Mouse (Mus musculus): Measurements from ENCODE around the gene Gm13276.
"Not testable (repeated sequence)": the region's sequence is repeated elsewhere in the genome, so short reads cannot be mapped to it uniquely, and the experiment has no call there.

Gene Gm13276

GRCm38 (mm10) chr4:88788402-88788801 is 2.9 kb downstream of the Gm13276 start, which contains the start of gene Gm13277:
TSS of gene Gm13277 (plus strand) at chr4:88788632.
- DNase-seq: peak; percentile 80

GRCm38 (mm10) chr4:88791250-88791649 is 5.7 kb downstream of the Gm13276 start, which contains the start of gene Gm13278:
TSS of gene Gm13278 (plus strand) at chr4:88791550.
- DNase-seq: not testable (repeated sequence)

- DNase-seq: peak; percentile 88
Observed at GRCm38 (mm10) chr4:88793936-88794675, 8.6 kb downstream of the Gm13276 start, which contains the start of gene Gm13275. TSS of gene Gm13275 (plus strand) at chr4:88794487.

- not testable (repeated sequence) for DNase-seq
Observed at GRCm38 (mm10) chr4:88797097-88797496, 11.6 kb downstream of the Gm13276 start, which contains the start of gene Gm13279. TSS of gene Gm13279 (plus strand) at chr4:88797397.

- DNase-seq: not testable (repeated sequence)
Observed at GRCm38 (mm10) chr4:88799365-88799764, 13.9 kb downstream of the Gm13276 start, which contains the start of gene Gm13285. TSS of gene Gm13285 (plus strand) at chr4:88799665.

GRCm38 (mm10) chr4:88802954-88803353 is 17.4 kb downstream of the Gm13276 start, which contains the start of gene Gm13287:
TSS of gene Gm13287 (plus strand) at chr4:88803254.
- DNase-seq: not testable (repeated sequence)

- not testable (repeated sequence) for DNase-seq
Observed at GRCm38 (mm10) chr4:88805231-88805630, 19.7 kb downstream of the Gm13276 start, which contains the start of gene Gm13288. TSS of gene Gm13288 (plus strand) at chr4:88805531.

GRCm38 (mm10) chr4:88805761-88806160 is 20.3 kb downstream of the Gm13276 start:
- DNase-seq: not testable (repeated sequence)

GRCm38 (mm10) chr4:88815928-88816327 is 30.4 kb downstream of the Gm13276 start, which contains the start of gene Ifna7:
TSS of gene Ifna7 (plus strand) at chr4:88816228.
- DNase-seq: no peak

- DNase-seq: no peak
Observed at GRCm38 (mm10) chr4:88819659-88820058, 34.1 kb downstream of the Gm13276 start, which contains the start of gene Ifna11. TSS of gene Ifna11 (plus strand) at chr4:88819959.

- no peak for DNase-seq
Observed at GRCm38 (mm10) chr4:88822995-88823394, 37.5 kb downstream of the Gm13276 start.

GRCm38 (mm10) chr4:88827116-88827515 is 41.6 kb downstream of the Gm13276 start, which contains the start of gene Ifna6:
TSS of gene Ifna6 (plus strand) at chr4:88827416.
- DNase-seq: not testable (repeated sequence)

GRCm38 (mm10) chr4:88830523-88830922 is 45.0 kb downstream of the Gm13276 start:
- no peak for DNase-seq

GRCm38 (mm10) chr4:88835225-88835624 is 49.7 kb downstream of the Gm13276 start, which contains the start of gene Ifna5:
TSS of gene Ifna5 (plus strand) at chr4:88835525.
- DNase-seq: not testable (repeated sequence)

Data from cerebellum, adult 9-10 months (tissue).